Mouse (Mus musculus) brain, adult 2 months (tissue): ENCODE measurements around the gene Gk.

Source experiments
- DNase-seq: peaks from one replicate; pipeline ENCODE4 v3.0.0; 2011; ENCODE audit warnings: low read depth, low spot score

Gk gene

DNA sequence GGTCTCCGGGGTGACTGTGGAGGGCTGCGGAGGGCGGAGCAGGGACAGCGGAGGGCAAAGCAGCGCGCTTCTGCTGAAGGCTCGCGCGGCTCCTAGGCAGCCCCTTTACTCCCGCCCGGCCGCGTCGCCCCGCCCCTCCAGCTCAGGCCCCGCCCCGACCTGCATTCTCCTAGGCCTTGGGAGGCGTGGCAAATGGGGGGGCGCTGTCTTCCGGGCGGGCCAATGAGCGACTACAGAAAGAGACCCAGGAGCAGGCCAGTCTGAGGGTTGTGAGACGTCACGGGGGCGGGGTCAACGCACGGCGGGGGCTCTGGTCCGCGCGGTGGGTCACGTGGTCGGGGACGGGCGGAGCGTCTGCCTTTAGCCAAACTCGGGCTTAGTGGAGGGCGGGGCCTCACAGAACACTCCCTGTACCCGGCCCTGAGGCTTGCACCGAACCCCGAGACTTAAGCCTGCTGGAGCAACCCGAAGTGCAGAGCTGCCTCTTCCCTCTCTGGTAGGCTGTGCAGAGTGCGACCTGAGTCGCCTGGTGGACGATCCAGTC is at the start of gene Gk:
Gene Gk, minus strand, starts transcription at position 276 of the 544 bp plus-strand sequence.
- DNase-seq = peak; percentile 98

DNA sequence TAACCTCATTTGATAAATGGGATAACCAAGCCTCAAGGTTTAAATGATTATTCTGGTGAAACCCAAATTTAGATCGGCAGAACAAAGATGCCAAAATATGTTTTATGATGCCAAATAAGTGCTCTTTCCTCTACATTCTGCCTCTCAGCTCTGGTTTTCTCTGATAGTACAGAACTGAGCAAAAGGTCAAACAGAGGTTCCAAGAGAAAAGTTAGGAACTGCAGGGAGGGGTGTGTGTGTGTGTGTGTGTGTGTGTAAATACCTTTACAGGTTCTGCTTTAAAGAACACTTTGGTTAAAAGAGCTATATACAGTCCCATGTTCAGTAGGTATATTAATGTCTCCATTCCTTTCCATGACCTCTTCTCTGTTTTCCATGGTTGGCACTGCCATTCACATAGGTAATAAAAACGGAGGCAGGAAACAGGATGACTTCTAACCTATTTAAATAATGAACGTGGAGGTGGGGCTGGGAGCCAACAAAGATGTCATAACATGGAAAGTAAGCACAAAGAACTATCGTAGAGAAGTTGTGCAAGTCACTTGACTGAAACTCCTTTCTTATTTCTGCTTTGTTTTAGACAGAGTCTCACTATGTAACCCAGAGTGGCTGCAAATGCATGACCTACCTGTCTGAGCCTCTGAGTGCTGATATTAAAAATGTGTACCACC is 28.2 kb upstream of the Gk start:
- no peak for DNase-seq

DNA sequence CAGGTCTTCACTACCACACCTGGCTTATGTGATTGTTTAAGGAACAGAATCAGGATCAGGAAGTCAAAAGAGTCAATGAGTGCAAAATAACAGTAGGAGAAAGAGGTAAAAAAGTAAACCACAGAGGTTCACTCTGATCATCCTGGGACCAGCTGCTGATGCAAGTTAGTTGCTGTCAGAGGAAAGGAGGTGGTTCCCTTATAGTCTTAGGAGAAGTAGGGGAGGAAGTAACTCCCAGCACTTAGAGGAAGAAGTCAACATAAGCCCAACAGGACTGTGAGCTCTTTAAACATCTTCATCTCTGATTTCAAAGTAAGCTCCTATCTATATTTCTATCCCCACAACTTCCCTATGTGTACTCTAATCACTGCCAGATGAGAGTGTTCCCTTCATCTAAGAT is 26.4 kb upstream of the Gk start:
- no peak for DNase-seq

DNA sequence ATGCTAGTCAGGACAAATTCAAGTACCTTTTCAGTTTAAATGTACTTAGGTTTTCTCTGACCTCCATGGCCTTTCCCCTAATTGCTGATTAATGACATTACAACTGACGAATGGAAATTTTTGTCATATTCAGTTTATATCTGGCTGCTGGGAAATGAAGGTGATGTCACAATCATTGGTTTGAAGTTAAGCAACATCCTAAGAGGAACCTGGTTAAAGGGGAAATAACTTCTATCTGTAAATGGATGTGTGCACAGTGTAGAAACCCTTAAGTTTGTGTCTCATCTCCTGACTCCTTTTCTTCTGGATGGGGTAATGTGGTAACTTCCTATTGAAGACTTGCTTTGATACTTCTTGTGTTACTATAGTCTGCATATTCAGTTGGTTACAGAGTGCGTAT is 20.8 kb upstream of the Gk start:
- no peak for DNase-seq

DNA sequence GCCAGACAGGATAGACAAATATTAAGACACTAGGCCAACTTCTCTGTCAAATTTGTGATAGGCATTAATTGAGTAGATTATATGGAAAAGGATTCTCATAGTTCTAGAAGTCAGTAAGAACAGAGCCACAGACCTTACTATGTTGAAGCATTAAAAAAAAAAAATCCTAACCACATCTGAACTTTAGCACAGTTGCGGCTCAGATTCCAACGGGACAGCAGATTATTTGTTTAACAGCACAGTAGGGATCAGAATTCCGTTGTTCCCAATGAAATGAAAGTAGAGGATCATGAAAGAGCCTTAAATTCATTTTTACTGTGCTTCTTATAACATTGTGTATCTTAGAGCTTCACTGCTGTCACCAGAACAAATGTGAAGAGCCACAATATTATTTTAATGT is 1.7 kb upstream of the Gk start:
- no peak for DNase-seq

DNA sequence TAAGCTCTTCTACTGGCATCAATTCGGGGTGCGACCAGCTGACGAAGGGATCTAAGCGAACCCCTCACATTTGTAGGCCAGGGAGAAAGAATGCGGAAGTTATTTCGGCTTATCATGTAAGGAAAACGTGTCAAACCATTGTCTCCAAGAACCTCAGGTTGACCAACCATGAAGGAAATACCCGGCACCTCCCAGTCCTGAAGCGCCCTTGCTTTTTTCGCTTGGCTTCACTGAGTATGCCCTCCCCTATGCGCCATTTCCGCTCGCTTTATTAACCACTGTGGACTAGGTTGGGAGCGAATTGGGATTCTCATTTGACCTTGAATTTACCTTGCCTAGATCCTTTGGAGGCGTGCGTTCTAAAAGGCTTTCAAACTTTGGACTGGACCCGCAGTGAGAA is 522 bp upstream of the Gk start:
- peak; percentile 70 for DNase-seq

DNA sequence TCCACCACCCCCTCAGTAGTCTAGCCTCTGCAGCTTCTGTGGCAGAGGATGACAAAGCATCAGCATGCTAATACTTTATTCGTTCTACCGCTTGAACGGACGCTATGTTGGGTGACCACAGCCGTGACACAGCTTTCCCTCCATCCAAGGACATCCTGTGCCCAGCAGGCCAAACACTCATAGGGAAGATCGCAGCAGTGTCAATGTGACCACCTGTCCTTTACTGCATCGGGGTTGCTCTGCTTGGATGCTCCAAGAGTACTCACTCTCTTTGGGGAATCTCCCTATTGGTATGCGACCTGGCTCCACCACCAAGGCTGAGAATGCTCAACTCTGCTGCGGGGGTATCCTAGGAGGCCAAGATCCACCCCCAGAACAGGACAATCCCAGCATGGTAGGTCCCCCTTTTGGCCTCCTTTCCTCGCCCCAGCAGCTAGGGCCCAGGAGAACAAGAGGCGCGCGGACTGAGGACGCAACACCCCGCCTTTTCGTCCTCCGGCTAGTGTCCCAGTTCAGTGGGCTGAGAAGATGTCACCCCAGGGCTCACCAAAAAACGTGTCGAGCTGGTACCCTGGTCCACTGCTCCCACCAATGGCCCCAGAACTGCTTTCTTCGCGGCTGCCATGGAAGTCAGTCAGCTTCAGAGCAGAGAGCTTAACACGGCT is 608 bp downstream of the Gk start:
- DNase-seq = peak; percentile 45

DNA sequence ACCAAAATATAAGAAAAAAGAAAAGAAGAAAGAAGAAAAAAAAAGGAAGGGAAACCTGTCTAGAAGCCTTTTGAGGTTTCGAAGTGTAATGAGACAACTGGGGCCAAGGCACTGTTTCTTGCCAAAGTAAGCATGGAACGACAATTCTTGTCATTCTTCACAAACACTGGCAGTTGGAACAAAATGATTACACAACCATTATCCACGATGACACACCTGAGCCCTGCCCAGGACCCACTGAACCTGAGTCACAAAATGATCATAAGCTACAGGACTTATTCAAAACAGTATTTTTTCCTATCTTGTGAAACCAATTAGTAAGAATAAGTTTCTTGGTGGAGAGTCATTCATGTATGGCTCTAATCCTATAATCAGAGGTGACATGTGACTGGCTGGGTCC is 5.3 kb downstream of the Gk start:
- no peak for DNase-seq

DNA sequence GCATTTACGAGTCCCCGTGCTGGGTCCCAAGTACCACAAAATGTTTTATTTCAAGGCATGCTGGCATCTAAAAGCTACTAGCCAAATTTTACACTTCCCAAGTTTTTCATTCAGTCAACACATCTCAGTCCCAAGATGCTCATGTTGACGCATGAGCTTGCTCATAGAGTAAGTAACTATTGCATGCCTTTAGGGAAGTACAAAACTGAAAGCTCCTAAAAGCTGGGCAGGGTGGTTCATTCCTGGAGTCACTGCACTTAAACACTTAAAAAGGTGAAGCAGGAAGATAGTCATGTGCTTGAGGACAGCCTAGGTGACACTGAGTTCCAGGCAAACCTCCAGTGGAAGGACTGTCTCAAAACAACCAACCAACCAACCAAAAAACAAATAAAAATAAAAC is 5.9 kb downstream of the Gk start:
- no peak for DNase-seq

DNA sequence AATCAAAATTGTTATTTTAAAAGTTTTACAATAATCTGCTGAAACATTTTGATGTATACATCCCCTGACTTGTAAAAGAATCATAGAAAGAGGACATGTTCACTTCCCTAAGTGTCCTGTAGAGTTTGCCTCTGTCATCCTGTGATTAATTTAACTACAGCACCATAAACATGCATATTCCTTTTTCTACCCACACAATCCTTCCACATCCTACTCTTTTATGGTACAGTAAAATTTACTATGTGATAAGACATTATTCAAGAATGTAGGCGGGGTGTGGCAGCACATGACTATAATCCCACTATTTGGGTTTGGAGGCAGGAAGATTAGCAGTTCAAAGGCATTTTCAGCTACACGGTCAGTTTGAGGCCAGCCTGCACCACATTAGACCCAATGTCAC is 8.0 kb downstream of the Gk start:
- no peak for DNase-seq

DNA sequence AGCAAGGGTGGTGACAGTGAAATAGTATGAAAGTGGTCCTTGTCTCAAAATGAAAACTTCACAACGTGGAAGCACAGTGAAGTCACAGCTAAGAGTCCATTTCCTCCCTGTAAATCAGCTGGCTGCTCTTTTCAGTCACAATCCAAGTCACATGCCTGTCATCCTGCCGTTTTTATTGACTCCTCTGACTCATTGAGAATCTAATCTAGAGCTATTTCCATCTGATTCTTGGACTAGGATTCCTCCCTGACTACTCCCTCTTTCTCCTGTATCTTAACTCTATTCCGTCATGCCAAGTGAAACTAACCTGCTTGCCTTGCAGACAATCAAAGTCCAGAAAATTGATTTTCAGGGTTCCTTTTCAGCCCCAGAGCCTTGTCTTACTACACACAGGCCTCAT is 20.6 kb downstream of the Gk start:
- DNase-seq = no peak

DNA sequence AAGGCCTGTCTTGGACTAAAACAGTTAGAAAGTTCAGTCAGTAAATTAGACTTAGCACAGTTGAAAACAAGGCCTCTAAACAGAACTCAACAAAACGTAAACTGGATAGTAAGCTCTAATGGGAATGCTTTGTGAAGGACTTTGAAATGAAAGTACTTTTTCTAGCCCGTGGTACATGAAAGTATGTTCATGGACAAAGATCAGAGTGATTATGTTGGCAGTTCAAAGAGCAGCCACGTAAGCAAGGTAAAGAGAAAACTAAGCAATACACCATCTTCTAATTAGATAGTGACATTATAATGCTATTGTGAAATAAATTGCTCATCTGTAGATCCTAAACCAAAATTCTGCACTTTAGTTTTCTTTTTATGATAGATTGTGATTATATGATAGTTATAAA is 32.8 kb downstream of the Gk start:
- DNase-seq = no peak

DNA sequence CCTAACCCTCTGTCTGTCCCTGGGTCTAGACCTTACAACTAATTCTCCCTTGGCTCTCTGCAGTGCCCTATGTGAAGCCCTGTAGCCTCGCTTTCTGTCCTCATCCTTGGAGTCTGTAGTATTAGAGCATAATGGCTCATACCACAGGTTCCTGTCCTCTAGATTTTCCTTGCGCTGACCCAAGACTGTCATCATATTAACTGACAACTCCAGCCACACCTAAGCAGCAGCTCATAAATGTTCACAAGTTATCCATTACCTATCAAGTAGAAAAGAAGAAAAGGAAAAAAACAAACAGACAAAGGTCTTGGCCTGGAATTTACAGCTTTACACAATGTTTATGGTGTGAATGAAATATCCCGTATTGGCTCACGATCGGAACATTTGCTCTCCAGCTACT is 43.4 kb downstream of the Gk start:
- DNase-seq = no peak

DNA sequence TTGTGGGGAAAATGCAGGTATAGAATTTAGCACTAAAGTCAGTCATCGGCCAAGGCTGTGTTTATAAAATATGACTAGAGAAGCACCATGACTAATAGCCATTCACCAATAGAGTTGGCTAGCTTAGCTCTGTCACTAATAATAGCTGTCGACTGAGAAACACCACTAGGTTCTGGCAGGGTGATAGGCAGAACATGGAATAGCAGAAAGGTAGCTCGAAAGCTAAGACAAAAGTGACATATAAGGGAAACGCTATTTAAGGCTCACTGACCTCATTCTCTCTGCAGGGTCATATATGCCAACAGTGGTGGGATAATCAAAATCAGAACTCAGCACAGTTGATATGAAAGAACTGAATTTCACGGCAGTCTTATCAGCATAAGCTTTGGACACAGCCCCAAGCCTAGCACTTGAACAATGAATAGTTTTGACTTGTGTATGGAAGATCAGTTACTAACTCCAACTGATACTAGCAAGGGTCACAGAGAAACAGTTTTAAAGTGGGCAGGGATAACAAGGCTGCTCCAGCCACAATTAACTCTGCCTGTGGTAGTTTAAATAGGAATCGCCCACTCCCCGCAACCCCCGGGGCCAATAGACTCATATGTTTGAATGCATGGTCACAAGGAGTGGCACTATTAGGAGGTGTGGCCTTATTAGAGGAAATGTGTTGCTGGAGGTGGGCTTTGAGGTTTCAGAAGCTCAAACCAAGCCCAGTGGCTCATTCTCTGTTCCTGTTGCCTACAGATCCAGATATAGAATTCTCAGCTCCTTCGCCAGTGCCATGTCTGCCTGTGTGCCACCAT is 45.3 kb downstream of the Gk start:
- no peak for DNase-seq

DNA sequence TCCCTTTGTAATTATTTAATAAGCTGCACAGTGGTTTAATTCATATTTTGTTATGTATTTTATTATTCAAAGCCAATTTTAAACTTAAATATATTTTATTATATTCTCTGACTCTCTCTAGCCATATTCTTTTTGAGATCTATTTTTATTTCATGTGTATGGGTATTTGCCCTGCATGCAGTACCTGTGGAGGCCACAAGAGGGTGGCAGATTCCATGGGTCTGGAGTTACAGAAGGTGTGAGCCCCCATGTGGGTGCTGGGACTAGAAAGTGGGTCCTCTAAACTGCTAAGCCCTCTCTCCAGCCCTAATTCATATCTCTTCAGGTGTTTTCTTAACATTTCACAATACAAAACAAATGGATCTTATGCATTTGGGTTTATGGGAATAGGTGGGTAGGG is 55.4 kb downstream of the Gk start:
- DNase-seq = no peak

DNA sequence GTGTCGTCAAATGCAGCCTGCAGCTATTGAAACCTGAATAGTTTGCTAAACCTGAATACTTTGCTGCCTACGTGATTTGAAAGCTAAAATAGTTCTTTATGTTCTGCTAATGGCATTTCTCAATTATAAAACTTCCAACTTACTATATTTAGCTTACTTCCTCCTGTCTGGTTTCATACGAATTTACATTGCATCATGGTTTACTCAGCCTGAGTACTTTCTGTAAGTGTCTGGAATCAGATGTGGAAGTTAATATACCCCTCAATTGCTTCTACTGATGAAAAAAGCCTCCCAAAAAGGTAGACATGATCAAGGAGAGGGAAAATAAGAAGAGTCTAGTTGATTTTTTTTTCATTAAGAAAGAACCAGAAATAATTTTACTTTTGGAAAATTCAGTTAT is 66.2 kb downstream of the Gk start:
- DNase-seq = no peak

DNA sequence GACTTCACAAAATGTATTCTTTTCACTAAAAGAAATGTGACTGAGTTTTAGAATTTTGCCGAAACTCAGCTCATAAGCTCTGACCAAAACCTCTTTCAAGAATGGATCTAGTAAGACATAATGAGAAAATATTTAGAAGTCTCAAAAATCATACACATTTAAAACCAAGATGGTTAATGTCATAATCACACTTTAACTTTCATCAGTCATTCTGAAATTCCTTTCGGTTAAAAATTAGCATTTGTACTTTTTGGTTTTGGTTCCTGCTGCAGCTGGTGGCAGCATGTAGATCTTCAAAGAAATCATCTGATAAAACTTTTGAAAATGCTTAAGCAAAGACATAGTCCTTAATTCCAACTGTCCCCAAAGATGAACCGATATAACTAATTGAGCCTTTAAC is 70.9 kb downstream of the Gk start:
- no peak for DNase-seq

DNA sequence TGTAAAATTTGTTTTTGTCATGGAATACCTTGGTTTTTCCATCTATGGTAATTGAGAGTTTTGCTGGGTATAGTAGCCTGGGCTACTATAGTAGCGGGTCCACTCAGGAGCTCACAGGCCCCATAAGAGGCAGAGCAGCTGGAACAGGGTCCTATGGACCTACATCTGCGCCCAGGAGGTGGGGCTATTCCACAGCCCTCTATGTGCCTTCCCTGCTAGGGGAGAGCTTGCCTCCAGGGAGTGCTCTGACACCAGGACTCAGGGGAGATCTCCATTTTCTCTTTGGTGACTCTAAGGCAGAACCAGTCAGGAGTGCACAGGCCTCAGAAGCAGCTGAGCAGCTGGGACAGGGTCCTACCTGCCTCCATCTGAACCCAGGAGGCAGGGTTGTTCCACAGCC is 92.9 kb downstream of the Gk start:
- DNase-seq = no peak

DNA sequence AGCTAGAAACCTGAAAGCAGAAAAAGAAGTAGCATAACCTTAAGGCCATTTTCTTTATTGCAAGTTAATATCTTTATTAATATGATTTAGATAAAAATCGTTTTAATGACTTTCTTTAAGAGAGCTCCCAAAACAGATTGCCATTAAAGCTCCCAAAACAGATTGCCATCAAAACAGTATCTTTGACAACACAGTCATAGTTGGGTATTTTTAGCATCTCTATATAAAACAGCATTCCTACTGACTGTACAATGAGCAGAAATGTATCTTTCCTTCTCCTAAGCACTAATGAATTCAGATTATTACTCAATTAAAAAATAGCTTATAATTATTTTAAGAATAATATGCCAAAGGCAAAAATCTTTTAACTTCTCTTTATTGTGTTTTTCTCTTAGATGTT is 94.5 kb downstream of the Gk start:
- peak; percentile 2 for DNase-seq

DNA sequence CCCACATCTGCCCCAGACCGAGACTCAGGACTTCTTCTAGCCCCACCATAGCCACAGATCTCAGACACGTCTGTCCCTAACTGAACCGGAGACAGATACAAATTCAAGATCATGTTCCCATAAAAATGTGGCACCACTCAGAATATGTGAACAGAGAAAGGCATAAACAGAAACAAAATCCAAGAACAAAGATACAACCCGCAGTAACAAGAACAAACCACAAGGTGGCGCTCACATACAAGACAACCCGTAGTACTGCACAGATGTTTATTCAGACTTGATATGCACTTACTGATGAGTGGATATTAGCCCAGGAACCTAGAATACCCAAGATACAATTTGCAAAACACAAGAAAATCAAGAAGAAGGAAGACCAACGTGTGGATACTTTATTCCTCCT is 99.8 kb downstream of the Gk start:
- peak; percentile 47 for DNase-seq
